Mouse (Mus musculus) midbrain, embryonic 16.5 days (tissue): ENCODE measurements at regions not wholly inside any gene's neighbourhood (a gene's known extent, or its start where the extent isn't known, plus 50 kb on each side); places are given as distances from the start of the nearest gene placed in this dataset.
"Not testable (repeated sequence)": the region's sequence is repeated elsewhere in the genome, so short reads cannot be mapped to it uniquely, and the experiment has no call there.

Experiments
- ATAC-seq: fragments of 200-750 bp; cut with Nextera tagmentation; 2 replicates; pipeline ENCODE4 v1.8.0; 2017; ENCODE audit warnings: moderate TSS enrichment
- H3K27ac ChIP-seq: fragments of 300-500 bp; sonication (generic); 2 replicates; pipeline ENCODE4 v1.5.1; 2014; ENCODE audit warnings: mild to moderate bottlenecking, low read length, mixed read lengths
- H3K27me3 ChIP-seq: fragments of 300-500 bp; sonication (generic); 2 replicates; pipeline ENCODE4 v1.6.1; 2014; ENCODE audit warnings: low read depth, low read length, mixed read lengths; ENCODE audit not compliant: control insufficient read depth, insufficient read depth
- H3K36me3 ChIP-seq: fragments of 300-500 bp; sonication (generic); 2 replicates; pipeline ENCODE4 v1.6.1; 2014; ENCODE audit warnings: mild to moderate bottlenecking, low read length, moderate library complexity, mixed read lengths; ENCODE audit not compliant: control insufficient read depth, insufficient read depth
- H3K4me1 ChIP-seq: fragments of 300-500 bp; sonication (generic); 2 replicates; pipeline ENCODE4 v1.6.1; 2014; ENCODE audit warnings: mild to moderate bottlenecking, low read length, mixed read lengths; ENCODE audit not compliant: control insufficient read depth, insufficient read depth
- H3K4me2 ChIP-seq: fragments of 300-500 bp; sonication (generic); 2 replicates; pipeline ENCODE4 v1.6.1; 2014; ENCODE audit warnings: mild to moderate bottlenecking, low read length, mixed read lengths
- H3K4me3 ChIP-seq: fragments of 300-500 bp; sonication (generic); 2 replicates; pipeline ENCODE4 v1.5.1; 2014; ENCODE audit warnings: low read depth, mild to moderate bottlenecking, low read length, moderate library complexity, mixed read lengths
- H3K9ac ChIP-seq: fragments of 300-500 bp; sonication (generic); 2 replicates; pipeline ENCODE4 v1.6.1; 2014; ENCODE audit warnings: low read depth, low read length, mixed read lengths
- H3K9me3 ChIP-seq: fragments of 300-500 bp; sonication (generic); replicated peaks from 2 replicates; pipeline ENCODE4 v1.6.1; 2014; ENCODE audit warnings: mild to moderate bottlenecking, low read length, mixed read lengths; ENCODE audit not compliant: control insufficient read depth, poor library complexity, severe bottlenecking
- WGBS: fragments of 180-500 bp; shearing (Covaris S2); extraction: QIAGEN DNeasy Blood & Tissue Kit; methylation state at CpG from one replicate; pipeline ENCODE4 v1.1.7; 2014; 5-methylcytosine and 5-hydroxymethylcytosine counted together

GRCm38 (mm10) chr14:52944925-52945324, 449.4 kb upstream of the Olfr1507 start:
- H3K4me3 ChIP-seq, H3K4me1 ChIP-seq, ATAC-seq, H3K9me3 ChIP-seq, H3K4me2 ChIP-seq, H3K27me3 ChIP-seq, H3K9ac ChIP-seq, H3K36me3 ChIP-seq, H3K27ac ChIP-seq: not testable (repeated sequence)
- no CpG with 5 or more reads among the region's 3 CpGs for WGBS

- not testable (repeated sequence) for H3K4me3 ChIP-seq, ATAC-seq, H3K27ac ChIP-seq, H3K36me3 ChIP-seq, H3K4me1 ChIP-seq, H3K27me3 ChIP-seq, H3K9ac ChIP-seq, H3K9me3 ChIP-seq, H3K4me2 ChIP-seq
These were observed 446.9 kb upstream of the Olfr1507 start for GRCm38 (mm10) chr14:52942438-52942837.

- not testable (repeated sequence) for H3K27me3 ChIP-seq, H3K9me3 ChIP-seq, H3K36me3 ChIP-seq, H3K9ac ChIP-seq, H3K4me1 ChIP-seq, H3K4me2 ChIP-seq, ATAC-seq, H3K27ac ChIP-seq, H3K4me3 ChIP-seq
- no CpG with 5 or more reads among the region's 1 CpGs for WGBS
These were observed 446.2 kb upstream of the Olfr1507 start for GRCm38 (mm10) chr14:52941747-52942146.

DNA sequence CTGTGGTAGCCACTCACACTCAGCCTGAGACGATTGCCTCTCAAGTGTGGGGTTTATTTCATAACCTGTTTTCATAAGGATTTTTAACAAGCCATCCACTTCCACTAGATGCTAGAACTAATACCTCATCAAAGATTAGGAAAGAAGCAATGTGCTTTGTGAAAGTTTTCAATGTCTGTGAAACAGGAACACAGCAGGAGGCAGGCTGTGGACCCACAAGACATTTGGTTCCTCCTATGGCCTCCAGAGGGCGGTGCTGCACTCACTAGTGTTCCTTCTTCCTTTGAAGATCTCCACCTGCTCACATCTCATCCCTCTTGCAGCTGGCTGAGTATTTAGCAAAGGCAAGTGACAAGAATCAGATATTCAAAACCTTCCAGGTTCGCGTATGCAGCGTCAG, 424.6 kb upstream of the Olfr1507 start:
- not testable (repeated sequence) for H3K9ac ChIP-seq, H3K27me3 ChIP-seq, H3K4me2 ChIP-seq, H3K36me3 ChIP-seq, H3K4me1 ChIP-seq, ATAC-seq, H3K9me3 ChIP-seq, H3K27ac ChIP-seq, H3K4me3 ChIP-seq
- WGBS = no CpG with 5 or more reads among the region's 5 CpGs

GRCm38 (mm10) chr14:52913814-52914213, 418.3 kb upstream of the Olfr1507 start:
- not testable (repeated sequence) for H3K4me3 ChIP-seq, H3K4me2 ChIP-seq, ATAC-seq, H3K36me3 ChIP-seq, H3K27me3 ChIP-seq, H3K9me3 ChIP-seq, H3K27ac ChIP-seq, H3K4me1 ChIP-seq, H3K9ac ChIP-seq
- WGBS = no CpG with 5 or more reads among the region's 1 CpGs

DNA sequence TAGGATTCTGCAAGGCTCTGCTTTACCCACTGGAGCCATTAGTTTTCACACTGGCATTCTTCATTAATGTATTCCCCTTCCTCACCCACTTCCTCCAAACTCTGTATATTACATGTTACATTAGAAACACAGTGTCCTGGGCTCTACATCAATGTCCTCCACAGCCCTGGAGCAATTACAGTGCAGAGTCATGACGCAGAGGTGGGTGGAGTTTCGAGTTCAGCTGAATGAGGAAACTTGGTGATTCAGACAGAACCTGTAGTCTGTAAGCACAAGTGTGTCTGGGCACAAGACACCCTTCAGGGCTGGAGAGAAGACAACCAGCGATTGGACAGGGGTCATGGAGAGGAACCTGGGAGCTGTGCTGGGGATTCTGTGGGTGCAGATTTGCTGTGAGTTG, 404.1 kb upstream of the Olfr1507 start:
- H3K4me3 ChIP-seq, H3K4me1 ChIP-seq, ATAC-seq, H3K27ac ChIP-seq, H3K9me3 ChIP-seq, H3K4me2 ChIP-seq, H3K36me3 ChIP-seq, H3K27me3 ChIP-seq, H3K9ac ChIP-seq: not testable (repeated sequence)
- WGBS = no CpG with 5 or more reads among the region's 3 CpGs

GRCm38 (mm10) chr14:52898310-52898709, 402.8 kb upstream of the Olfr1507 start:
- not testable (repeated sequence) for H3K27me3 ChIP-seq

GRCm38 (mm10) chr14:52879978-52880377, 384.4 kb upstream of the Olfr1507 start:
- H3K27ac ChIP-seq, H3K4me1 ChIP-seq, H3K36me3 ChIP-seq, H3K4me3 ChIP-seq, ATAC-seq, H3K9me3 ChIP-seq, H3K9ac ChIP-seq, H3K27me3 ChIP-seq, H3K4me2 ChIP-seq: not testable (repeated sequence)
- no CpG with 5 or more reads among the region's 3 CpGs for WGBS

More at GRCm38 (mm10) chr14:52898310-52898709, 402.8 kb upstream of the Olfr1507 start:
- H3K36me3 ChIP-seq, H3K9me3 ChIP-seq, H3K4me3 ChIP-seq, H3K9ac ChIP-seq, ATAC-seq, H3K4me2 ChIP-seq, H3K4me1 ChIP-seq, H3K27ac ChIP-seq: not testable (repeated sequence)

- not testable (repeated sequence) for ATAC-seq, H3K27ac ChIP-seq, H3K27me3 ChIP-seq, H3K36me3 ChIP-seq, H3K9ac ChIP-seq, H3K4me1 ChIP-seq, H3K4me2 ChIP-seq, H3K4me3 ChIP-seq, H3K9me3 ChIP-seq
- WGBS = no CpG with 5 or more reads among the region's 3 CpGs
These were observed 368.3 kb upstream of the Olfr1507 start for GRCm38 (mm10) chr14:52863841-52864240.

DNA sequence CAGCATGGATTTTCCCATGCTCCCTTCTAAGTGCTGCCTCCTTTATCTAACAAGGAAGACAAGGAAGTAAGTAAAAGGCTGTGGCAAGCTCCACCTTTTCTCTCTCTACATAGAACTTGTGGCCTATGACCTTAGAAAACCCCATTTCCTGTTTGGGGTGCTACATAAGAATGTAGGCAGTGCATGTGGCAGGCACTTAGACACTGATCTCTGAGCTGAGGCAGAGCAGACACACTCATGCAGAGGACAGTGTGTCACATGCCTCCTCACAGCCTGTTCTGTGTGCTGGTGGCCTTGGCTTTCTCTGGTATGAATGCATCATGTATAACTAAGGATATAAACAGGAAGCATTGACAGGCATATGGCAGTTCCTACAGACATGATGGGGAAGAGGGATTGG, 367.6 kb upstream of the Olfr1507 start:
- H3K36me3 ChIP-seq, H3K4me2 ChIP-seq, H3K4me1 ChIP-seq, H3K4me3 ChIP-seq, H3K9ac ChIP-seq, H3K27ac ChIP-seq, H3K9me3 ChIP-seq, ATAC-seq, H3K27me3 ChIP-seq: not testable (repeated sequence)
